Mouse (Mus musculus) MEL (cell line): ENCODE data around the gene Trim2. TPM values are rescaled to one million over a fixed set of nuclear protein-coding genes. Genes with fewer than 3 reads are reported as not detected.

Experiments used
- DNase-seq: peaks from one replicate; pipeline ENCODE4 v3.0.0; 2011; ENCODE audit warnings: low read depth, low spot score
- H3K27ac ChIP-seq: 2 replicates; pipeline ENCODE4 v1.5.1; 2012; ENCODE audit warnings: low read depth, mild to moderate bottlenecking, control low read depth, low read length, moderate library complexity; ENCODE audit not compliant: control insufficient read depth
- H3K27me3 ChIP-seq, 2 experiments: fragments of 150-350 bp in 1 of 2; sonication (generic) in 1 of 2; 2 replicates each; pipeline ENCODE4 v1.6.1; 2012; ENCODE audit warnings: low read length in 2 of 2, mild to moderate bottlenecking in 2 of 2, improper control_type of control experiment in 1 of 2, moderate library complexity in 1 of 2; ENCODE audit not compliant: insufficient read depth in 2 of 2, control insufficient read depth in 1 of 2
- H3K36me3 ChIP-seq, 2 experiments: 2 replicates each; pipeline ENCODE4 v1.6.1; 2012 to 2014; ENCODE audit warnings: low read length in 2 of 2, improper control_type of control experiment in 1 of 2, inconsistent platforms in 1 of 2, mild to moderate bottlenecking in 1 of 2; ENCODE audit not compliant: insufficient read depth in 2 of 2, control insufficient read depth in 1 of 2
- H3K4me1 ChIP-seq, 2 experiments: fragments of 150-350 bp in 1 of 2; sonication (generic) in 1 of 2; 2 replicates each; pipeline ENCODE4 v1.6.1; 2012; ENCODE audit warnings: low read length in 2 of 2, improper control_type of control experiment in 1 of 2, mild to moderate bottlenecking in 1 of 2; ENCODE audit not compliant: insufficient read depth in 2 of 2, control insufficient read depth in 1 of 2
- H3K4me3 ChIP-seq, 2 experiments: fragments of 150-350 bp in 1 of 2; sonication (generic) in 1 of 2; 2 replicates each; pipeline ENCODE4 v1.5.1; 2012; ENCODE audit warnings: low read depth in 2 of 2, low read length in 2 of 2, mild to moderate bottlenecking in 2 of 2, moderate library complexity in 2 of 2, control low read depth in 1 of 2, improper control_type of control experiment in 1 of 2; ENCODE audit not compliant: control insufficient read depth in 1 of 2, insufficient read depth in 1 of 2
- H3K79me2 ChIP-seq: 2 replicates; pipeline ENCODE4 v1.6.1; 2012; ENCODE audit warnings: mild to moderate bottlenecking, low read length, moderate library complexity; ENCODE audit not compliant: control insufficient read depth, poor library complexity, insufficient read depth
- H3K9ac ChIP-seq: 2 replicates; pipeline ENCODE4 v1.6.1; 2012; ENCODE audit warnings: low read depth, mild to moderate bottlenecking, control low read depth, low read length, moderate library complexity; ENCODE audit not compliant: control insufficient read depth, poor library complexity, severe bottlenecking
- H3K9me3 ChIP-seq: fragments of 150-350 bp; sonication (generic); replicated peaks from 2 replicates; pipeline ENCODE4 v1.6.1; 2012; ENCODE audit warnings: mild to moderate bottlenecking, low read length, improper control_type of control experiment, moderate library complexity; ENCODE audit not compliant: insufficient read depth
- BHLHE40 ChIP-seq: IDR thresholded peaks from 2 replicates; pipeline ENCODE4 v1.6.1; 2012; ENCODE audit warnings: low read depth, mild to moderate bottlenecking, inconsistent platforms, low read length, improper control_type of control experiment, borderline replicate concordance
- CTCF ChIP-seq, 3 experiments: IDR thresholded peaks in 2 of 3; conservative IDR thresholded peaks in 1 of 3; 2 replicates each; pipeline ENCODE4 v1.5.1; 2011 to 2012; ENCODE audit warnings: low read length in 3 of 3, low read depth in 2 of 3, mild to moderate bottlenecking in 2 of 3, improper control_type of control experiment in 1 of 3, inconsistent platforms in 1 of 3, mixed read lengths in 1 of 3, moderate library complexity in 1 of 3; ENCODE audit not compliant: control insufficient read depth in 1 of 3, insufficient read depth in 1 of 3, poor library complexity in 1 of 3, severe bottlenecking in 1 of 3
- E2F4 ChIP-seq: IDR thresholded peaks from 2 replicates; pipeline ENCODE4 v1.6.1; 2011; ENCODE audit warnings: low read depth, low read length, improper control_type of control experiment, borderline replicate concordance
- ELF1 ChIP-seq: IDR thresholded peaks from 2 replicates; pipeline ENCODE4 v1.6.1; 2014; ENCODE audit warnings: low read depth, mild to moderate bottlenecking, inconsistent platforms, low read length, improper control_type of control experiment, moderate library complexity
- EP300 ChIP-seq, 2 experiments: IDR thresholded peaks; 2 replicates each; pipeline ENCODE4 v1.6.1; 2011; ENCODE audit warnings: improper control_type of control experiment in 2 of 2, low read length in 2 of 2, low read depth in 1 of 2, mild to moderate bottlenecking in 1 of 2
- GABPA ChIP-seq: IDR thresholded peaks from 2 replicates; pipeline ENCODE4 v1.6.1; 2012; ENCODE audit warnings: low read depth, mild to moderate bottlenecking, inconsistent platforms, low read length, improper control_type of control experiment, moderate library complexity
- HCFC1 ChIP-seq: IDR thresholded peaks from 2 replicates; pipeline ENCODE4 v1.6.1; 2012; ENCODE audit warnings: low read depth, mild to moderate bottlenecking, inconsistent platforms, low read length, improper control_type of control experiment, moderate library complexity
- KAT2A ChIP-seq: conservative IDR thresholded peaks from 2 replicates; pipeline ENCODE4 v1.6.1; 2012; ENCODE audit warnings: low read depth, low read length, improper control_type of control experiment, inconsistent platforms
- MYB ChIP-seq: IDR thresholded peaks from 2 replicates; pipeline ENCODE4 v1.6.1; 2011; ENCODE audit warnings: mild to moderate bottlenecking, low read depth, low read length, improper control_type of control experiment
- NELFE ChIP-seq: IDR thresholded peaks from 2 replicates; pipeline ENCODE4 v1.6.1; 2011; ENCODE audit warnings: low read depth, low read length, improper control_type of control experiment
- POLR2A ChIP-seq, 2 experiments: IDR thresholded peaks; 2 replicates each; pipeline ENCODE4 v1.6.1; 2011 to 2012; ENCODE audit warnings: low read length in 2 of 2, mild to moderate bottlenecking in 2 of 2, control low read depth in 1 of 2, improper control_type of control experiment in 1 of 2, low read depth in 1 of 2, moderate library complexity in 1 of 2; ENCODE audit not compliant: control insufficient read depth in 1 of 2, insufficient read depth in 1 of 2, poor library complexity in 1 of 2
- POLR2AphosphoS2 ChIP-seq: IDR thresholded peaks from 2 replicates; pipeline ENCODE4 v1.6.1; 2011; ENCODE audit warnings: low read length, improper control_type of control experiment
- POLR2AphosphoS5 ChIP-seq: IDR thresholded peaks from 2 replicates; pipeline ENCODE4 v1.6.1; 2012; ENCODE audit warnings: low read depth, borderline replicate concordance, mild to moderate bottlenecking, inconsistent platforms, low read length, moderate library complexity, mixed read lengths
- RCOR1 ChIP-seq: IDR thresholded peaks from 2 replicates; pipeline ENCODE4 v1.6.1; 2012; ENCODE audit warnings: low read depth, mild to moderate bottlenecking, inconsistent platforms, low read length, improper control_type of control experiment
- SIN3A ChIP-seq: IDR thresholded peaks from 2 replicates; pipeline ENCODE4 v1.6.1; 2012; ENCODE audit warnings: low read length, improper control_type of control experiment, inconsistent platforms
- SMC3 ChIP-seq: IDR thresholded peaks from 2 replicates; pipeline ENCODE4 v1.6.1; 2011; ENCODE audit warnings: low read depth, low read length, improper control_type of control experiment
- TAL1 ChIP-seq: IDR thresholded peaks from 2 replicates; pipeline ENCODE4 v1.6.1; 2012; ENCODE audit warnings: mild to moderate bottlenecking, inconsistent platforms, low read length, moderate library complexity, mixed read lengths
- USF2 ChIP-seq, 2 experiments: IDR thresholded peaks; 2 replicates each; pipeline ENCODE4 v1.6.1; 2011 to 2012; ENCODE audit warnings: improper control_type of control experiment in 2 of 2, low read length in 2 of 2, borderline replicate concordance in 1 of 2, inconsistent platforms in 1 of 2, low read depth in 1 of 2, mild to moderate bottlenecking in 1 of 2; ENCODE audit not compliant: insufficient read depth in 1 of 2
- polyA plus RNA-seq, 2 experiments: library from polyadenylated mRNA; stranded (reverse) in 1 of 2; unstranded in 1 of 2; fragments of >175 nt in 1 of 2; fragments of >200 nt in 1 of 2; gene quantifications; 2 replicates each; pipeline versions ENCODE4 v1.2.1 to v1.2.4; 2012; ENCODE audit warnings: low replicate concordance in 2 of 2, low read depth in 1 of 2; ENCODE audit not compliant: insufficient read length in 2 of 2, insufficient read depth in 1 of 2, missing spikeins in 1 of 2
- total RNA-seq: library from RNA; depleted of rRNA; stranded (reverse); fragments of 300-350 nt; gene quantifications from 2 replicates; pipeline ENCODE4 v1.2.3, GENCODE M21; 2012

Trim2 gene
- total and polyA plus RNA-seq, 3 experiments, result 1.7 to 4.4 TPM; not detected in 1

- Histone ChIP-seq H3K27ac (no peak overlapping the region; the same call in 1 of the 2 replicates), H3K9me3 (no peaks in the 10 kb centered on the region), H3K4me1 (peaks cover 0 to 15% of the 10 kb centered on the region in 2 experiments; a peak in 2 of 4 replicates), H3K9ac (peak overlapping the region; percentile 70), H3K27me3 (no peaks in the 10 kb centered on the region), H3K4me3 (peak overlapping the region; percentile 48 to 84), H3K36me3 (peaks cover 0 to 7% of the 10 kb centered on the region in 2 experiments; a peak in 2 of 4 replicates), H3K79me2 (no peaks in the 10 kb centered on the region)
- no peak for TF ChIP-seq USF2 (IDR thresholded peaks at IDR 0.05; ENCODE audit: borderline replicate concordance in 1 of 2, insufficient read depth in 1 of 2, low read depth in 1 of 2, low read length in 2 of 2)
- TF ChIP-seq E2F4, result no peak
- no peak for TF ChIP-seq KAT2A
- peak; percentile 2 to 66; a peak in 2 of 4 replicates for TF ChIP-seq POLR2A (IDR thresholded peaks at IDR 0.05; ENCODE audit: control insufficient read depth in 1 of 2, insufficient read depth in 1 of 2, low read depth in 1 of 2, low read length in 2 of 2, poor library complexity in 1 of 2)
- TF ChIP-seq HCFC1, result peak; percentile 54; the same call in 1 of the 2 replicates
- 0 out of 2 replicates have a peak, but pooled peaks have one; percentile 47 for TF ChIP-seq SIN3A
- peak; percentile 53 for TF ChIP-seq NELFE
- TF ChIP-seq RCOR1, result no peak
- no peak for TF ChIP-seq EP300 (IDR thresholded peaks at IDR 0.05; ENCODE audit: low read depth in 1 of 2, low read length in 2 of 2)
- peak; percentile 81 for TF ChIP-seq ELF1
- no peak for TF ChIP-seq POLR2AphosphoS5
- peak; percentile 76 for DNase-seq
These were observed 30.9 kb upstream of the Trim2 start for GRCm38 (mm10) chr3:84337585-84337984.

DNA sequence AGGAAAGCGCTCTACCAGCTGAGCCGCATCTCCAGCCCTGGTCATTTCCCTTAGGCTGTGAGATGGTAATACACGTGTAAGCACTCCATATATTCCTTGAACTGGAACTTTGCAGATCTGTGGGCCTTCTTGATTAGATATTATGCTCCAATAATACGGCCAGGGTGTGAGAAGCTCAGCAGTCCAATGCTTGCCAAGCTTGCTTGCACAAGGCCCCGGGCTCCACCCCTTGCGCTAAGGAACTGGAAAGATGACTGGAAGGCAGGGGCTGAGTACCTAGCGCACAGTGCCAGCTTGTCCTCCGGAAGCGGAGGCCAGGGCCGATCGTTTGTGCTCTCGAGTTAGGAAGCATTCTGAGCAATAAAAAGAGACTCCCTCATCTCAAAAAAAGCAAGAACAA is 29.7 kb upstream of the Trim2 start:
- Histone ChIP-seq H3K79me2 (no peaks in the 10 kb centered on the region), H3K9ac (no peak overlapping the region), H3K4me1 (peaks cover 0 to 15% of the 10 kb centered on the region in 2 experiments; a peak in 2 of 4 replicates), H3K27ac (no peak overlapping the region), H3K36me3 (peaks cover 0 to 7% of the 10 kb centered on the region in 2 experiments; a peak in 2 of 4 replicates), H3K9me3 (no peaks in the 10 kb centered on the region), H3K4me3 (no peak overlapping the region), H3K27me3 (no peaks in the 10 kb centered on the region)
- TF ChIP-seq TAL1 (no peak), POLR2AphosphoS2 (no peak), CTCF (IDR thresholded peaks at IDR 0.05 in 2 of 3, conservative IDR thresholded peaks at IDR 0.05 in 1 of 3; ENCODE audit: control insufficient read depth in 1 of 3, insufficient read depth in 1 of 3, low read depth in 2 of 3, low read length in 3 of 3, poor library complexity in 1 of 3, severe bottlenecking in 1 of 3) (no peak), USF2 (IDR thresholded peaks at IDR 0.05; ENCODE audit: borderline replicate concordance in 1 of 2, insufficient read depth in 1 of 2, low read depth in 1 of 2, low read length in 2 of 2) (no peak), MYB (no peak), SMC3 (no peak), BHLHE40 (no peak), GABPA (no peak)
- no peak for DNase-seq
